Mouse (Mus musculus): ENCODE measurements around the gene Srrm4. TPM values are rescaled to one million over a fixed set of nuclear protein-coding genes. Genes with fewer than 3 reads are reported as not detected.

Srrm4 gene
- total RNA-seq, 1 experiment, result 0.22 TPM

DNA sequence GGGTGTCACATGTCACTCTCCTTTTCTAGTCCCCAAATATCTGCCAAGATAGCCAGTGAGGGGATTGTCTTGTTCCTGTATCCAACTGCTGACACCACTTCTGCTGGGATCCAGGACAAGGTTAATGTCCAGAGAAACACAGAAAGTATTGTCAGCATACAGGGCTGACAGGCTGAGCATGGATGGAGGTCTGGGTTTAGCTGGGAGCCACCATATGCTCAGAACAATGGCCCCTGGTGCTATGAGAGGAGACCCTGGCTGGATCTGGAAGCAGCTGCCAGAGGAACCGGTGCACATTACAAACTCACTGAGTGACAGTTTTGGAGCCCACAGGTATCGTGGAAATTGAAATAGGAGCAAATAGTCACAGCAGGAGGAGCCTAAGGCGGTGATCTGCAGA lies 52.3 kb downstream of the Srrm4 start:
- H3K27ac ChIP-seq (ENCODE audit: insufficient read depth, low read depth, low read length, poor library complexity, severe bottlenecking), result no peak overlapping the region
- H3K4me1 ChIP-seq (ENCODE audit: control insufficient read depth in 2 of 2, insufficient read depth in 2 of 2, low read length in 2 of 2, poor library complexity in 1 of 2), result no peaks in the 10 kb centered on the region
- TF ChIP-seq ZC3H11A (IDR thresholded peaks at IDR 0.05; ENCODE audit: borderline replicate concordance, low read depth, low read length) (no peak), MAFK (IDR thresholded peaks at IDR 0.05; ENCODE audit: insufficient read depth, low read depth, low read length) (no peak), CHD2 (IDR thresholded peaks at IDR 0.05; ENCODE audit: low read depth, low read length) (no peak), HCFC1 (IDR thresholded peaks at IDR 0.05; ENCODE audit: borderline replicate concordance, insufficient read depth, low read length) (no peak), ZNF384 (IDR thresholded peaks at IDR 0.05; ENCODE audit: low read depth, low read length) (no peak)
- no peaks in the 10 kb centered on the region for H3K9me3 ChIP-seq (ENCODE audit: control insufficient read depth, insufficient read depth, low read depth, low read length)
- H3K36me3 ChIP-seq (ENCODE audit: control insufficient read depth, insufficient read depth, low read length, poor library complexity, severe bottlenecking), result no peaks in the 10 kb centered on the region
- H3K4me3 ChIP-seq (ENCODE audit: insufficient read depth in 1 of 2, low read depth in 1 of 2, low read length in 2 of 2, poor library complexity in 1 of 2, severe bottlenecking in 1 of 2), result no peak overlapping the region
- in situ Hi-C loops (cut with MboI; ENCODE audit: low sequenced_read_pairs in 2 of 2, unreplicated experiment in 2 of 2), result no loop called here
- no peak overlapping the region for H3K9ac ChIP-seq (ENCODE audit: insufficient read depth, low read depth, low read length, poor library complexity, severe bottlenecking)
- DNase-seq (ENCODE audit: low read depth, low spot score), result no peak

DNA sequence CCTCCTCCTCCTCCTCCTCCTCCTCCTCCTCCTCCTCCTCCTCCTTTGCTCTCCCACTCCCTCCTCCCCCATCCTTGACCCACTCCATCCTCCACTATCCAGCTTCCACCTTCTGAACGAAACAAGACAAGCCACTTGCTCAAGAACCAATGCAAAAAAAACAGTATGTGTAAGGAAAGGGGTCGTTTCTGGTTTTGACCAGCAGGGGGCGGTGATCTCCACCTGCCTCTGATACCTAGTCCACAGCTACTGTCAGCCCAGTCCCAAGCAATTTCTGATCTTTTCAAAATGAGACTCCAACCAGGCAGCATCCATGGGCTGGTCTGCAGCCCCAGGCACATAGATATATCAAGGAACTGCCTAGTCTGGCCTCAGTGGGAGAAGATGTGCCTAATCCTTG lies 53.1 kb downstream of the Srrm4 start:
- Histone ChIP-seq H3K9ac (ENCODE audit: insufficient read depth, low read depth, low read length, poor library complexity, severe bottlenecking) (no peak overlapping the region), H3K9me3 (ENCODE audit: control insufficient read depth, insufficient read depth, low read depth, low read length) (no peaks in the 10 kb centered on the region), H3K4me1 (ENCODE audit: control insufficient read depth in 2 of 2, insufficient read depth in 2 of 2, low read length in 2 of 2, poor library complexity in 1 of 2) (no peaks in the 10 kb centered on the region), H3K36me3 (ENCODE audit: control insufficient read depth, insufficient read depth, low read length, poor library complexity, severe bottlenecking) (no peaks in the 10 kb centered on the region), H3K27ac (ENCODE audit: insufficient read depth, low read depth, low read length, poor library complexity, severe bottlenecking) (no peak overlapping the region), H3K4me3 (ENCODE audit: insufficient read depth in 1 of 2, low read depth in 1 of 2, low read length in 2 of 2, poor library complexity in 1 of 2, severe bottlenecking in 1 of 2) (no peak overlapping the region)
- no peak for DNase-seq (ENCODE audit: low read depth, low spot score)
- TF ChIP-seq ZNF384 (IDR thresholded peaks at IDR 0.05; ENCODE audit: low read depth, low read length) (peak; percentile 83), MAFK (IDR thresholded peaks at IDR 0.05; ENCODE audit: insufficient read depth, low read depth, low read length) (no peak), ZC3H11A (IDR thresholded peaks at IDR 0.05; ENCODE audit: borderline replicate concordance, low read depth, low read length) (peak; percentile 21; the same call in 1 of the 2 replicates)
- in situ Hi-C loops (cut with MboI; ENCODE audit: low sequenced_read_pairs in 2 of 2, unreplicated experiment in 2 of 2), result no loop called here

DNA sequence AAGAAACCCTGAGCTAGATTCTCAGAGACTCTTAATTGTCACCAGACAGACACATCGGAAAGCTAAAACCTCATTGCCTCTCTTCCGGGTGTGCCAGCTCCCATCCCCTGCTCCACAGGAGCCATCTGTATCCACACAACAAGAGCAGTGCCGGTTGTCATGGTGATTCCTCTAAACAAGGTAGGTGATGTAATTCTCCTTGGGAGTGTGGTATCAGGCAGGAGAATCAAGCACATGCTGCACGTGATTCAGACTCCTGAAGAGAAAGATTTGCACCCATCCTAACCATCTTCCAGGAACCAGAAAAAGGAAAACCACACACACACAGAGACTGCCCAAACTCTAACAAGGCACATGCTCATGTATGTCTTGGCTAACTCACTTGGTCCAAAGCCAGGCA lies 65.3 kb downstream of the Srrm4 start:
- Histone ChIP-seq H3K4me1 (ENCODE audit: control insufficient read depth in 2 of 2, insufficient read depth in 2 of 2, low read length in 2 of 2, poor library complexity in 1 of 2) (no peaks in the 10 kb centered on the region), H3K36me3 (ENCODE audit: control insufficient read depth, insufficient read depth, low read length, poor library complexity, severe bottlenecking) (no peaks in the 10 kb centered on the region), H3K4me3 (ENCODE audit: insufficient read depth in 1 of 2, low read depth in 1 of 2, low read length in 2 of 2, poor library complexity in 1 of 2, severe bottlenecking in 1 of 2) (no peak overlapping the region), H3K9ac (ENCODE audit: insufficient read depth, low read depth, low read length, poor library complexity, severe bottlenecking) (no peak overlapping the region), H3K9me3 (ENCODE audit: control insufficient read depth, insufficient read depth, low read depth, low read length) (no peaks in the 10 kb centered on the region), H3K27ac (ENCODE audit: insufficient read depth, low read depth, low read length, poor library complexity, severe bottlenecking) (no peak overlapping the region)
- TF ChIP-seq CHD2 (IDR thresholded peaks at IDR 0.05; ENCODE audit: low read depth, low read length), result no peak
- TF ChIP-seq HCFC1 (IDR thresholded peaks at IDR 0.05; ENCODE audit: borderline replicate concordance, insufficient read depth, low read length), result no peak
- TF ChIP-seq MAFK (IDR thresholded peaks at IDR 0.05; ENCODE audit: insufficient read depth, low read depth, low read length), result no peak
- in situ Hi-C loops (cut with MboI; ENCODE audit: low sequenced_read_pairs in 2 of 2, unreplicated experiment in 2 of 2), result no loop called here
- no peak for DNase-seq (ENCODE audit: low read depth, low spot score)

DNA sequence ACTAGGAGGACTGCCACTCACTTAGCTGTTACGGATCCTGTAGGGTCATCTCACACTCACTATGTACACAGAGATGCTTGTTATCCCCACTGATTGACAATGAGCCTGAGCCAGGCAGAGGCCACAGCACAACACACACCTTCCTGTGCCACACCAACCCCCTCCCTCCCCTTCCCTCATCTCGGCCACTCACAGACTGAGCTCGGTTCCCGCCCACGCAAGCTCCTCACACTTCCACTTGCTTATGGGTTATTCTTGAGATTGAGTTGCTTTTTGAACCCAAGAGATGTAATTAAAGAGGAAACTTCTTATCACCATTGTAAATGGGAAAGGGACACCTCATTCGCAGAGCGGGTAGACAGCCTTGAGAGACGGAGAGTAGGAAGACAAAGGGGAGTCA lies 66.3 kb downstream of the Srrm4 start:
- TF ChIP-seq ZNF384 (IDR thresholded peaks at IDR 0.05; ENCODE audit: low read depth, low read length), result no peak
- TF ChIP-seq MAFK (IDR thresholded peaks at IDR 0.05; ENCODE audit: insufficient read depth, low read depth, low read length), result no peak
- no peak for TF ChIP-seq CHD2 (IDR thresholded peaks at IDR 0.05; ENCODE audit: low read depth, low read length)
- TF ChIP-seq HCFC1 (IDR thresholded peaks at IDR 0.05; ENCODE audit: borderline replicate concordance, insufficient read depth, low read length), result no peak
- TF ChIP-seq ZC3H11A (IDR thresholded peaks at IDR 0.05; ENCODE audit: borderline replicate concordance, low read depth, low read length), result no peak
- Histone ChIP-seq H3K4me3 (ENCODE audit: insufficient read depth in 1 of 2, low read depth in 1 of 2, low read length in 2 of 2, poor library complexity in 1 of 2, severe bottlenecking in 1 of 2) (no peak overlapping the region), H3K36me3 (ENCODE audit: control insufficient read depth, insufficient read depth, low read length, poor library complexity, severe bottlenecking) (no peaks in the 10 kb centered on the region), H3K9ac (ENCODE audit: insufficient read depth, low read depth, low read length, poor library complexity, severe bottlenecking) (no peak overlapping the region), H3K4me1 (ENCODE audit: control insufficient read depth in 2 of 2, insufficient read depth in 2 of 2, low read length in 2 of 2, poor library complexity in 1 of 2) (no peaks in the 10 kb centered on the region), H3K9me3 (ENCODE audit: control insufficient read depth, insufficient read depth, low read depth, low read length) (no peaks in the 10 kb centered on the region), H3K27ac (ENCODE audit: insufficient read depth, low read depth, low read length, poor library complexity, severe bottlenecking) (no peak overlapping the region)
- no peak for DNase-seq (ENCODE audit: low read depth, low spot score)
- in situ Hi-C loops (cut with MboI; ENCODE audit: low sequenced_read_pairs in 2 of 2, unreplicated experiment in 2 of 2), result no loop called here

DNA sequence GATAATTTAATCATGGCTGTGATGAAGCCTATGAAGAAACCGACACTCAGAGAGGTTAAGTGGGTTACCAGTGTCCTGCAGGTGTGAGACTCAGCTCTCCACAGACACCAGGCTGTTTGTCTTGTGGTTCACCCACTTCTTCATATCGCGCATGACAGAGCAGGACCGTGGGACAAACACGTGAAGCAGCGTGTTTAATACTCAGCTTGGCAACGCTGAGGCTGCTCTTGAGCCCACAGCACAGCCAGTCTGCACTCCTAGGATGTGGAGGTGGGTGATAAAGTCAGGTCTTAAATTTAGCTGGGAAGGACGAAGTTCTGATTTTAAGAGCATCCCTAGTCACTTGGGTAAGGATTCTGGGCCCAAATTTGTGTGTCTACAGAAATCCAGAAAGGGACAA lies 68.1 kb downstream of the Srrm4 start:
- H3K9me3 ChIP-seq (ENCODE audit: control insufficient read depth, insufficient read depth, low read depth, low read length), result no peaks in the 10 kb centered on the region
- in situ Hi-C loops (cut with MboI; ENCODE audit: low sequenced_read_pairs in 2 of 2, unreplicated experiment in 2 of 2), result no loop called here
- no peaks in the 10 kb centered on the region for H3K36me3 ChIP-seq (ENCODE audit: control insufficient read depth, insufficient read depth, low read length, poor library complexity, severe bottlenecking)
- H3K4me1 ChIP-seq (ENCODE audit: control insufficient read depth in 2 of 2, insufficient read depth in 2 of 2, low read length in 2 of 2, poor library complexity in 1 of 2), result no peaks in the 10 kb centered on the region
- H3K4me3 ChIP-seq (ENCODE audit: insufficient read depth in 1 of 2, low read depth in 1 of 2, low read length in 2 of 2, poor library complexity in 1 of 2, severe bottlenecking in 1 of 2), result no peak overlapping the region
- no peak overlapping the region for H3K9ac ChIP-seq (ENCODE audit: insufficient read depth, low read depth, low read length, poor library complexity, severe bottlenecking)
- TF ChIP-seq ZNF384 (IDR thresholded peaks at IDR 0.05; ENCODE audit: low read depth, low read length), result no peak
- TF ChIP-seq HCFC1 (IDR thresholded peaks at IDR 0.05; ENCODE audit: borderline replicate concordance, insufficient read depth, low read length), result no peak
- no peak for TF ChIP-seq ZC3H11A (IDR thresholded peaks at IDR 0.05; ENCODE audit: borderline replicate concordance, low read depth, low read length)
- TF ChIP-seq CHD2 (IDR thresholded peaks at IDR 0.05; ENCODE audit: low read depth, low read length), result no peak
- TF ChIP-seq MAFK (IDR thresholded peaks at IDR 0.05; ENCODE audit: insufficient read depth, low read depth, low read length), result no peak
- no peak overlapping the region for H3K27ac ChIP-seq (ENCODE audit: insufficient read depth, low read depth, low read length, poor library complexity, severe bottlenecking)
- no peak for DNase-seq (ENCODE audit: low read depth, low spot score)
